Mouse (Mus musculus): ENCODE results near the gene Cnpy1.

Cnpy1 gene

DNA sequence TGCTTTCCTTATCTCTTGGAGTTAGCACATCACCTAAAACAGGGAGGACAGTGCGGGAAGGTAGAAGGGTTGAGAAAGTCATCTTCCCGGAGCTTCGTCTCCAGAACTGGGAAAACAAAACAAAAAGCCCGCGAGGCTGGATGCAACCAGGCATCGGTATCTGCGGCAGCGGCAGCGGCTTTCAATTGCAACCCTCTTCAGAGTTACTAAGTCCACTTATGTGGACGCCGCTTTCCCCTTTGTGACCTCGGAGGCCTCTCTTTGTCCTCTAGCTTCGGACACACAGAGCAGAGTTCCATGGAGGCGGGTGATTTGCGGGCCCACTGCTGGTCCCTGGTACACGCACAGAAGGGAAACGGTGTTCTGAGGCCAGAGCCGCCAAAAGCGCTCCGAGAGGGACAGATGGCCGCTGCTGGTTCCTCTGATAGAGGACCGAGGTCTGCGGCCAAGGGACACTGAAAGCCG is 83.6 kb downstream of the Cnpy1 start:
- peak; percentile 91 for DNase-seq

DNA sequence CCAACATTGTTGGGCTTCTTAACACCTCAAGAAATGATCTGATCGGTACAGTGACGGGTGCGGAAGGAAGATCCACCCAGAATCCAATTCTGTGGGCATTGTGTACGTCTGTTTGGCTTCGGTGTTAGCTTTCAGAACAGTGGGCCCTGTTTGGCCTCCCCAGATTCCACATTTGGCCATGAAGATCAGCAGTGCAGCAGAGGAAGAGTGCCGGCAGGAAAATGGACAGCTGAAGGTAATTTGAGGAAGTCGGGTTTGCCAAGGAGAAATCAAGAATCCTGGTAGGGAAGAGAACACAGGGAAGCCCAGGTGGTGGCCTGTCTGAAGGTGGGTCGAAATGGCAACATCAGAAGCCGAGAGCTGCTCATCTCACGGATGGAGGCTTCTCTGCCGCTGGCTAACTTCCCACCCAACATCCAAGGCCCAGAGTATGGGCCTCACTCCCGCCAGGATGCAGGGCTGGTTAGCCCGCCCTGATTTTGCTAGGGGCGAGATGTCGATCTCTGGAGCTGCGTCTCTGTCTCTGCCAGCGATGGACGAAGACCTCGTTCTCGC is 84.1 kb downstream of the Cnpy1 start:
- DNase-seq = peak; percentile 71

DNA sequence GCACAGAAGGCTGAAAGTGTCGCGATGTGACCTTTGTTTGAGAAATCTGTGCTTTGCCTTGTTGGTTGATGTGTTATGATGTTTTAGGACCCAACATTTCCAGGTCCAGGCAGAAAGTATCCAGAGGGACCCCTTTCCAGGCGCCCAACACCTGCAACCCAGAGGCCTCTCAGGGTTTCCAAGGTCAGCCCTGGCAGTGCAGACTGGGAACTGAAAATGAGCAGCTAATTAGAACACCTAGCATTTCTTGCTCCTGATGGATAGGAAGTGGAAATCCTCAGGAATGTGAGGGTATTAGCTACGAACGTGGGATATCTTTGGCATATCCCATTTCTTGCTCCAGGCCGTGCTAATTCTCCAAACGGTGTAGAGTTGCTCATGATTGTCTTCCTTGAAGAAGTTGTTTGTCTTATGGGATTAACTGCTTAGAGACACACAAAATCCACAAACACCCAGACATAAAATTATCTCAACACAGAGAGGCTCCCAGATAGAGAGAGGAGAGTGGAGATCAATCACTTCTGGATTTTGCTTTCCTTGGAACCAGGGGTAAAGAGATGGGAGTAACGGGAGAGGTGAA is 85.6 kb downstream of the Cnpy1 start:
- DNase-seq = no peak

DNA sequence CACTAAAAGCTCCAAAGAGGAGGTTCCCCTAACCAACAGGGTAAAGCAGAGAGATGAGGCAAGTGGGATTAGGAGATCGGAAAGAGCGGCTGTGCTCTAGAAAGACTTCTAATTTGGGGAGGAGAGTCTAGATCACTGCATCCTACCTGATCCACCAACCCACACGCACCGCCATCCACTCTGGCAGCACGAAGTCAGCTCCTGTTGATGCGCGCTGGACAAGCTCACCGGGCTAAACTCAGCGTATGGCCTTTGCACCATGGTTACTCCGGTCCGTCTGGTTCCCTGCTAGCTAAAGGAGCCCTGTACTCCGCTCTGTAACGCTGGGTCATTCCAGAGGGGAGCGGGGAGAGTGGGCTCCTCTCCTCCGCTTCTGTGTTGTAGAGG is 86.5 kb downstream of the Cnpy1 start:
- DNase-seq = no peak

DNA sequence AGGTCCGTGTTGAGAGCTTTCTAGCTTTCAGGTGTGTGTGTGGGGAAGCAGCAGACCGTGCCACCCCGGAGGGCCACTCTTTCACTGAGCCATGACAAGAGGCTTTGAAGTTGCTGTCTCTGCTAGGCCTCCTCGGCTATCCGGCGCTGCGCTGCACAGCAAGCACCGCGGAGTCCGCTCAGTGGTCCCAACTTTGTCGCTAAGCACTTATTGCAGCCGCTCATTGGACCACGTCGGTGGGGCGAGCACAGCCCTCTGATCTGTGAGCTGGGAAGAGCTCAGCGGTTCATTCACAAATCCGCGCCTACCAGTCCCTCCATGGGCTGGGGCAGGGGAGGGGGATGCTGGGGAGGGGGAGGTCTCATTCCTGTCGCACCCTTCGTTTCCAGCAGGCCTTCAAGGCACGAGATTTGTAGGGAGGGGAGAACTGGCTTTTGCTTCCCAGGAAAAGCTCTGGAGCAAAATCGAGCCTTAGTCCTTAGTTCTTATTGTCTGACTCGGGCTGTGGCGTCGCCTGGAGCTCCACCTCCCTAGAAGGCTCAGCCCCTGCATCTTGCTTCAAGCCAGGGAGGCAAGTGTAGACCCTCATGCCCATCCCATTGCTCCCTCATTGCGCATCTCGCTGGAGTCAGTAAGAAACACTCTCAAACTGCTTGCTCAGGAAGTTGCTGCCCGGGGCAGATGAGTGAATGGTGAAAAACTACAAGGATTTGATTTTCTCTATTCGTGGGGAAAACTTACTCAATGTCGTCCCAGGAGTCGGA is 87.1 kb downstream of the Cnpy1 start:
- DNase-seq = no peak

DNA sequence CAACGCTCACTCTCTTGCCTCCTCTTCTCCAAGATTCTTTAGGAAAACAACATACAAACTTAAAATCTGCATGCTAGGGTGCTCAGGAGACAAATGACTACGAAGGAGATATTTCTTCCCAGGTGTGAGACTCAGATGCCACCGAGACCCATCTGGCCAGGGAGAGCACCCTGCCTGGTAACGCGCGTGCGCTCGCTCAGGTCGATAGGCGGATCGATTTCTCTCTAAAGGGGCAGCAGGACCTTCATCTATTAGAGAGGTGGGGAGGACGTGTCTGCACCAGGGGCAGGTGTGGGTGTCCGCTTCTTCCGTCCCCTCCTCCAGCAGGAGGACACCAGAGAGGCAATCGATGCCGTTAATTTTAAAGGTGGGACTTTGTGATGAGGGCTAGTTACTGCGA is 87.8 kb downstream of the Cnpy1 start:
- no peak for DNase-seq

DNA sequence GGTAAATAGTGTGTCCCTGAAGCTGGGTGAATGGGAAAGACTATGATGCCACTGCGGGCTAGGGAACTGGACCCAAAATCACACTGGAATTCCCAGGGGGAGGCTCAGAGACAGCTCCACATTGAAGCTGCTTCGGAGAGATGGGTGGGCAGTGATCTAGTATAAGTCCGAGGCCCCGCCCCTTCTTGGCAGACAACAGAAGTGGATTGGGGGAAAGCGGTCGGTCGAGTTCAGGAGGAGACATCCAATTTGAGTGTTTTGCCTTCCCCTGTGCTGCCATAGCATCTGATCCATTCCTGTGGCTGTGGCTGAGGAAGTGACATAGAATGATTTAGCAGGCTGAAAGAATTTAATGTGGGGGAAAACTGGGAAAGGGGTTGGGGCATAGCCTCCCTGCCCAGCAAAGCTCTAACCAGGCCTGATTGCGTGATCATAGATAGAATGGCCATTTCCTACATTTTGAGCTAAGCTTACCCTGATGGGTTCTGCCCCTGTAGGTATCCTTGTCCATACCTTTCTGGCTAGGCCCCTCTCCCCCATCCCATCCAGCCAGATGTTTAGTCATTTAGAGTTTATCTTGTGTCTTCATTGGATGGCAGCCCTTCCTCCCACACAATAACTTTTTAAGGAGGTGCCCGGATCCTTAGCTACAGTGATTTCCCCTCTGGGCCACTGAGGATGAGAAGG is 88.4 kb downstream of the Cnpy1 start:
- no peak for DNase-seq
